Mouse (Mus musculus): Measurements from ENCODE around the gene Igdcc3. TPM values are rescaled to one million over a fixed set of nuclear protein-coding genes. Genes with fewer than 3 reads are reported as not detected.

Igdcc3 gene
- polyA plus RNA-seq (2014; fragmentation: Nextera tagmentation; extraction: Ambion mirVana): 2.3 and 4.1 TPM in 2 replicates

DNA sequence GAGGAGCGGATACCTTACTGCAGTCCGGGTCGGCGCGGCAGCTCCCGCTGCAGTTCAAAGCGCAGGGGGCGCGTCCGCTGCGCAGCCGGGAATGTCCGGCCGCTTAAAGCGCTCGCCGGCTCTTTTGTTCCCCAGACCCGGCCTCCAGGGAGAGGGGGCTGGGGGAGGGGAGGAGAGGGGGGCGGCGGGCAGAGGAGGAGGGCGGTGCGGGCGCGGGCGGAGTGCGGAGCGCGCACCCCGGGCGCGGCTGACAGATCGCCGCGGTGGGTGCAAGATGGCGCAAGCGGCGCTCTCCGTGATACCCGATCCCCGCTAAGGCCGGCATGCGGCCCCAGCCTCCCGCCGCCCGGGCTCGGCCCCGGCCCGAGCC, at the start of gene Igdcc3:
Igdcc3 (plus strand) TSS at position 254 of the 370 bp plus-strand sequence.
- peak within 1 kb of the TSS; percentile 86 for H3K27ac ChIP-seq (ENCODE audit: low read depth)
- DNase-seq (peak; percentile 85), ATAC-seq (ENCODE audit: insufficient read depth) (peak; percentile 81)
- peak within 1 kb of the TSS; percentile 73 for H3K9ac ChIP-seq
- no peak for TF ChIP-seq CTCF (IDR thresholded peaks at IDR 0.05; ENCODE audit: low read depth)
- peak within 1 kb of the TSS; percentile 96 for H3K4me2 ChIP-seq
- no peaks in the 10 kb centered on the region for H3K27me3 ChIP-seq (ENCODE audit: insufficient read depth, low read length)
- peaks cover 4% of the 10 kb centered on the region; the same call in 1 of the 2 replicates for H3K36me3 ChIP-seq (ENCODE audit: insufficient read depth)
- peak within 1 kb of the TSS; percentile 78 for H3K4me3 ChIP-seq (ENCODE audit: low read depth, low read length)
- WGBS: under 1% methylated on average over 42 of the region's 48 CpGs
- no peaks in the 10 kb centered on the region for H3K9me3 ChIP-seq (ENCODE audit: low read depth, low read length)
- peaks cover 3% of the 10 kb centered on the region; the same call in 1 of the 2 replicates for H3K4me1 ChIP-seq (ENCODE audit: insufficient read depth)

DNA sequence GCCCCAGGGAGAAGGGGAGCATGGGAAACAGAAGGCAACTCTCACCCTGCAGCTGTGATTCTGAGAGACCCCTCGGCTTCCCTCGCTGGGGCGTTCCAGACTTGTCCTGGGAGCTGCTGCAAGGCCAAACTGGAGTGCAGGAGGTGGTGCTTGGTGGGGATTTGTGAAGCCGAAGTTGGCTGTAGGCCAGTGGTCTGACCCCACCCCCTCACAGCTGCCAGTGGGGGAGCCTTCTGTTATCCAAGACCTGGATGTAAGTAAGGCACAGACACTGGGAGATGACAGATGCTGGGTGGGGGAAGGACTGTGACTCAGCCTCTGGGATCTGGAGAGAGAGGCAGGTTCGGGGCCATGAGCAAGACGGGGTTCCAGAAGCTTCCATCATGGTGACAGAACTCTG, 46.8 kb upstream of the Igdcc3 start:
- DNase-seq (peak; percentile 90), ATAC-seq (ENCODE audit: insufficient read depth) (peak; percentile 87)
- H3K9ac ChIP-seq: no peak overlapping the region
- H3K36me3 ChIP-seq (ENCODE audit: insufficient read depth): no peaks in the 10 kb centered on the region
- no peaks in the 10 kb centered on the region for H3K9me3 ChIP-seq (ENCODE audit: low read depth, low read length)
- H3K4me2 ChIP-seq: peak overlapping the region; percentile 23
- H3K4me1 ChIP-seq (ENCODE audit: insufficient read depth): no peaks in the 10 kb centered on the region
- 18% methylated on average over 6 of the region's 6 CpGs for WGBS
- H3K4me3 ChIP-seq (ENCODE audit: low read depth, low read length): no peak overlapping the region
- H3K27ac ChIP-seq (ENCODE audit: low read depth): peak overlapping the region; percentile 32; the same call in 1 of the 2 replicates
- no peak for TF ChIP-seq CTCF (IDR thresholded peaks at IDR 0.05; ENCODE audit: low read depth)
- no peaks in the 10 kb centered on the region for H3K27me3 ChIP-seq (ENCODE audit: insufficient read depth, low read length)

DNA sequence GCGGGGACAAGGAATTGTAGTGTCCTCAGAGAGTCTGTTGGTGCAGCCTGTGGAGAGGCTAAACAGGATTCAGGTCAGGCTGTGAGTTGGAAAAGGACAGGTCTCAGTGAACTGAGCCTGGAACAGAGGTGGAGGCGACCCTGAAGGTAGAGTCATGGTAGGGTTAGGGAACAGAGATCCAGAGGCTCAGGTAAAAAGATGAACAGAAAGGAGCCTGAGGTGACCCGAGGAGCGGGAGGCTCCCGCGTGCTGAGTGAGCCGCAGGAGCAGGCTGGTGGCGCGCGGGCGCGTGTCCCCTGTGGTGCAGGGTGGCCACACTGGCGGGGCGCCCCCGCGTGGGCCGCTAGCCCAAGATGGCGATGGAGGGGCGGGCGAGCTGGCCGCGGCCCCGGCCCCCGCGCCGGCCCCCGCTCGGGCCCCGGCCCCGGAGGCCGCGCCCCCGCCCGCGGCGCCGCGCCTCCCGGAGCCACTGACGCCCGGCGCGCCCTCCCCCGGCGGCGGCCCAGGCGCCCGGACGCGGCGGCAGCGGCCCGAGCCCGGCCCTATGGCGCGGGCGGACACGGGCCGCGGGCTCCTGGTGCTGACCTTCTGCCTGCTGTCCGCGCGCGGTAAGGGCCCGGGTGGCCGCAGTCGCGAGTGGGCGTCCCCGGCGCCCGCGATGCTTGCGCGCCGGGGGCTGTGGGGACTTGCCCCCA, 39.9 kb upstream of the Igdcc3 start, which contains the start of gene Igdcc4:
Igdcc4 (plus strand) TSS at position 496 of the 695 bp plus-strand sequence.
- DNase-seq (peak; percentile 60), ATAC-seq (ENCODE audit: insufficient read depth) (peak; percentile 21)
- Histone ChIP-seq H3K4me3 (ENCODE audit: low read depth, low read length) (peak within 1 kb of the TSS; percentile 82), H3K9me3 (ENCODE audit: low read depth, low read length) (no peaks in the 10 kb centered on the region), H3K9ac (peak within 1 kb of the TSS; percentile 86), H3K27me3 (ENCODE audit: insufficient read depth, low read length) (no peaks in the 10 kb centered on the region), H3K4me1 (ENCODE audit: insufficient read depth) (0 out of 2 replicates have a peak, but pooled peaks cover 5% of the 10 kb centered on the region), H3K36me3 (ENCODE audit: insufficient read depth) (no peaks in the 10 kb centered on the region), H3K4me2 (peak within 1 kb of the TSS; percentile 98), H3K27ac (ENCODE audit: low read depth) (peak within 1 kb of the TSS; percentile 91)
- TF ChIP-seq CTCF (IDR thresholded peaks at IDR 0.05; ENCODE audit: low read depth): no peak
- 2% methylated on average over 54 of the region's 76 CpGs for WGBS

DNA sequence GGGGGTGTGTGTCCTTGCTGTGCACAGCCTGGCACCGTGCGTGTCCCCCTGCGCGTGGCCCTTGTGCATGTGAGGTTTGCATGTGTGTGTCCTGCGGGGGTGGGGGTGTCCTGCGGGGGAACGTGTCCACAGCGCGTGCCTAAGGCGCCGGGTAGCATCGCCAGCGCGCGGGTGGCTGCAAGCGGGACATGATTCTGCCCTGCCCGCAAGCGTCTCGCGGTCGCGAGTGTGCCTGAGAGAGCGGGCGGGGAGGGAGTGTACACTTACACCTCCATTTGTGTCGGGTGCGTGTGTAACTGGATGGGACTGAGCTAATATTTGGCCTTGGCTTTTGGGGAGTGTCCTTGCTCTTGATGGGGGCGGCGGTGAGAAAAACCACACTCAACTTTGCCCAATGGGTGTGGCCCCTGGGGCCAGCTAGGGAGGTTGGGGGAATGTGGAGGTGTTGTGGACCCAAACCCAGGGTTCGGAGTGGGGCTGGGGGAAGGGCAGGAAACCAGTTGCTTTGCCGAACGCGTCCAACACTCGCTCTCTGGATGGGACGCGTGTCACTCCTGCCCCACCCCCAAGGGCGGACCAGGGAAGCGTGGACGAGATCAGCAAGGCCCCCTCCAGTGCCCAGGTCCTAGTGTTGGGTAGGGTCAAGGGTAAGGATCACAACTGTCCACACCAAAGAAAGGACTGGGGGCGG, 39.2 kb upstream of the Igdcc3 start:
- Histone ChIP-seq H3K27me3 (ENCODE audit: insufficient read depth, low read length) (no peaks in the 10 kb centered on the region), H3K9me3 (ENCODE audit: low read depth, low read length) (no peaks in the 10 kb centered on the region), H3K4me1 (ENCODE audit: insufficient read depth) (0 out of 2 replicates have a peak, but pooled peaks cover 5% of the 10 kb centered on the region), H3K27ac (ENCODE audit: low read depth) (peak overlapping the region; percentile 91), H3K4me2 (peak overlapping the region; percentile 98), H3K36me3 (ENCODE audit: insufficient read depth) (no peaks in the 10 kb centered on the region), H3K9ac (peak overlapping the region; percentile 86), H3K4me3 (ENCODE audit: low read depth, low read length) (peak overlapping the region; percentile 82)
- ATAC-seq (ENCODE audit: insufficient read depth): peak; percentile 76
- DNase-seq: peak; percentile 83
- WGBS: under 1% methylated on average over 39 of the region's 39 CpGs
- peak; percentile 9; the same call in 1 of the 2 replicates for TF ChIP-seq CTCF (IDR thresholded peaks at IDR 0.05; ENCODE audit: low read depth)

DNA sequence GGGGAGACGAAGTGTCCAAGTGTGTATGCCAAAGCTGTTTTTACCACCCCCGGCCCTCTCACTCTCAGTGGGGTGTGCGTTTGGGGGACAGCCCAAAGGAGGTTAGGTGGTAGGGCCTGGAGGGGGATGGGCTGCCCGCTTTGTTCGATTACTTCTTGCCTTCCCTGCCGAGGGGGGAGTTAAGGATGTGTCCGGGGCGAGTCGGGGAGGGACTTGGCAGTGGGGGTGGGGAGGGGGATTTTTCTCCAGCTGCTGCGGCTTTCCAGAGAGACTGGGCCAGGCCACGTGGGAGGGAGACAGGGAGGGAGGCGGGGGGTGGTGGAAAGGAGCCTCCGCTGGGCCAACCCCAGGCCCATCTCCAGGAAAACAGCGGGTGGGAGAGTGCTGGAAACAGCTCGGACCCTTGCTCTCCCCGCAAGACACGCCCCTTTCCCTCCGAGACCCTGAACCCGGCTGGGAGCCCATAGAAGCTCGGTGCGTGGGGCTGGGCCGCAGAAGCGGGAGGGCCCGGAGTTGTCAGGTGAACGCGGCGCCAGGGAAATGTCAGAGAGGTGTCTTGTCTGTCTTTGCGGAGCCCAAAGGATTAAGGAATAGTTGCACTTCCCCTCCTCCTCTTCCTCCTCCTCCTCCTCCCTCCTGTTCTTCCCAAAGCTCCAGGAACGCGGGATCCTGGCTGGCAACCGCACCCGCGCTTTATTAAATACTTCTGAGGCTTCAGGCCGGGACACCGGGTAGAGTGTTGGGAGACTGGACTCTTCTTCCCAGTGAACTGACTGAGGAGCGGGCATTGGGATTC, 38.4 kb upstream of the Igdcc3 start:
- 2% methylated on average over 34 of the region's 36 CpGs for WGBS
- TF ChIP-seq CTCF (IDR thresholded peaks at IDR 0.05; ENCODE audit: low read depth): no peak
- peak overlapping the region; percentile 86 for H3K9ac ChIP-seq
- peak; percentile 81 for ATAC-seq (ENCODE audit: insufficient read depth)
- H3K27me3 ChIP-seq (ENCODE audit: insufficient read depth, low read length): no peaks in the 10 kb centered on the region
- H3K4me2 ChIP-seq: peak overlapping the region; percentile 98
- DNase-seq: peak; percentile 86
- H3K36me3 ChIP-seq (ENCODE audit: insufficient read depth): no peaks in the 10 kb centered on the region
- peak overlapping the region; percentile 91 for H3K27ac ChIP-seq (ENCODE audit: low read depth)
- H3K4me1 ChIP-seq (ENCODE audit: insufficient read depth): 0 out of 2 replicates have a peak, but pooled peaks cover 5% of the 10 kb centered on the region
- H3K4me3 ChIP-seq (ENCODE audit: low read depth, low read length): peak overlapping the region; percentile 82
- no peaks in the 10 kb centered on the region for H3K9me3 ChIP-seq (ENCODE audit: low read depth, low read length)

DNA sequence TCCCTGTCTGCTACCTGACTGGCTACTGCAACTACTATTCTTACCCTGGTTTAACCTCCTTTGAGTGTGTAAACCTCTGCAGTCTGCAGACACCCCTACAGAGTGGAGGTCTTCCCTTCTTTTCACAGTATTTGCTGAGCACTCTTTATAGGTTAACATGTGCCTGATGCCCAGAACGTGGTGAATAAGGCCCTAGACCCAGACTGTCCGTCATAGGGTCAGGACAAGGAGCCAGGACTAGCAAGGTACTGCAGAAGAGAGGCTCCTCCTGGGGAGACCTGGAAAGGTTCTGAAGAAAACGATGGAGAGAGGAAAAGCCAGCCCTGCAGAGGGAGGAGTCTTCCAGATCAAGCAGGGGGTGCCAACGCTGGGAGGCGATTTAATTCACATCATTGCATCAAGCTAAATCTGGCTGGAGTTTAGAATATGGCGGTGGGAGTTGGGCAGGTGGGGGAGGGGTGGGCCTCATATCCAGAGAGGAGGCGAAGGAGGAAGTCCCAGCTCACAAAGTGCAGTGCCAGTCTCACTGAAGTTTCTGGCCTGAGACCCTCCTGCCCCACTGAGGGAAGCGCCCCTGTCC, 37.7 kb upstream of the Igdcc3 start:
- Histone ChIP-seq H3K9ac (peak overlapping the region; percentile 86; the same call in 1 of the 2 replicates), H3K9me3 (ENCODE audit: low read depth, low read length) (no peaks in the 10 kb centered on the region), H3K4me3 (ENCODE audit: low read depth, low read length) (peak overlapping the region; percentile 82), H3K4me1 (ENCODE audit: insufficient read depth) (peaks cover 10% of the 10 kb centered on the region; the same call in 1 of the 2 replicates), H3K36me3 (ENCODE audit: insufficient read depth) (no peaks in the 10 kb centered on the region), H3K27me3 (ENCODE audit: insufficient read depth, low read length) (no peaks in the 10 kb centered on the region), H3K27ac (ENCODE audit: low read depth) (peak overlapping the region; percentile 91), H3K4me2 (peak overlapping the region; percentile 98)
- WGBS: 25% methylated on average over 8 of the region's 8 CpGs
- DNase-seq: no peak
- no peak for ATAC-seq (ENCODE audit: insufficient read depth)
- no peak for TF ChIP-seq CTCF (IDR thresholded peaks at IDR 0.05; ENCODE audit: low read depth)

Measured in lung, embryonic 14.5 days (tissue).